Mouse (Mus musculus) heart, postnatal 14 days (tissue): ENCODE results near the gene Tusc1. TPM values are rescaled to one million over a fixed set of nuclear protein-coding genes. Genes with fewer than 3 reads are reported as not detected.

Experiments
- DNase-seq, 2 experiments: peaks; one replicate each; pipeline ENCODE4 v3.0.0; 2021 to 2022
- intact Hi-C: fragments of 180-260 bp; cut with DNase I; formaldehyde crosslinking; loops from one replicate; pipeline ENCODE4 v1.15.1; 2025
- long read RNA-seq, 2 experiments: library from polyadenylated mRNA; stranded (forward); transcript quantifications; one replicate each; pipeline ENCODE4 v2.0.0; 2021
- total RNA-seq, 2 experiments: library from RNA; stranded (reverse); gene quantifications; 2 replicates each; pipeline ENCODE4 v1.2.3; 2021

Gene Tusc1
- 1 to 10 TPM; 4.1 to 5.1 TPM for total RNA-seq
- long read RNA-seq, experiment 1, transcript Tusc1-201 (1 exons, 1,374 nt): major isoform, 11 of 11 reads
- long read RNA-seq, experiment 1, partial matches to known transcripts: 0 of 11 reads
- long read RNA-seq, experiment 1, other reads (novel, unspliced or antisense): 0 of 11 reads
- long read RNA-seq, experiment 2, transcript Tusc1-201 (1 exons, 1,374 nt): major isoform, 6 of 6 reads
- long read RNA-seq, experiment 2, partial matches to known transcripts: 0 of 6 reads
- long read RNA-seq, experiment 2, other reads (novel, unspliced or antisense): 0 of 6 reads

DNA sequence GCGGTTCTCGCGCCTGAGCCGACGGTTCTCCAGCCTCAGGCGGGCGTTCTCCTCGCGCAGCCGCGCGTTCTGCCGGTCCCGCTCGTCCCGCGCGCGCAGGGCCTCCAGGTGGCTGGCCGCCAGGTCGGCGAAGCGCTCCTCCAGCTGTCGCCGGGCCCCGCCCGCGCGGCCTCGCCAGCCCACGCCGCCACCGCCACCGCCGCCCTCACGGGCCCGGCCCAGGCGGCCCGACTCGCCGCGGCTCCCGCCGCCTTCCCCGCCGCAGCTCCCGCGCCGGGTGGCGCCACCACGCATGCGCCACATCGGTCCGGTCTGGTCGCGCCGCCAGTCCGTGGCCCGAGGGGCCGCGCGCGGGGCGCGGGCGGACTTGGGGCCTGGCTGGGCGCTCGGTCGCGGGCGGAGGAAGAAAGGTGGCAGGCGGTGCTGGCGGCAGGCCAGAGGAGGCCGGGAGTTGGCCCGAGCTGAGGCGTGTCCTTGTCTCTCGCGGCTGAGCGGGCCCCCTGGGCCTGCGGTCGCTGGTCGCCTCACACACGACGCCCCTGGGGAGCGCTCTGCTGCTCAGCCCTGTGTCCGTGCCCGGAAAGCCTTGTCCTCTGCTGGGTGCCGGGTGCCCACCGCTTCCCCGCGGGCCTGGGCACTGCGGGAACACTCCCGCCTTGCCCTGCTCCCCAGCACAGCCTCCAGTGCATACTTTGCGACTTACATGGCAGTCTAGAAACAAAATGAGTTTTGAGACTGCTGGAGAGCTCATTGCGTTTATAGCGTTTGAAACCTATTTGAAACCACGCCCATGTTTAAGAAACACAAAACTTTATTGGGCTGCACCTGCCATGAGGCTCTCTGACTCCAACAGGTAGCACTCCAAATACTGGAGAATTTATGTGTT is at the start of gene Tusc1:
TSS of gene Tusc1 (minus strand) at position 394 of the 886 bp plus-strand sequence.
- peak; percentile 86 to 88 for DNase-seq
- intact Hi-C loops: no loop called here

DNA sequence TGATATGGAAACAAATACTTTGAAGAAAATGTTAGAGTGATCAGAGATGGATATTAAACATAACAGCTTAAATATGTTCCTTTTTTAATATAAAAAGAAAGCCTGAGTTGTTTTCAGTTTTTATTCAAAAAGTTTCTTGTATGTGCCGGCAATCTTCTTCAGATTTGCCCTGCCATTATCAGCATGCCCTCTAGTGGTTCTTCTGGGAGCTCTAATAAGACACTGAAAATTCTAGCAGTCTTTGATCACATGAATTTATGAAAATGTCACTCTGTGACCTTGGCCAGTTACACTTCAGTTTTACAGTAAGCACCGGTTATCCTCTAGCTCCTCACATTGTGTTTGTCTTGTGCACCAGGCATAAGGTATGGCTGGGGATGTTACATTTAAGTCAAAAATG is 17.6 kb upstream of the Tusc1 start:
- intact Hi-C loops: no loop called here
- no peak for DNase-seq

DNA sequence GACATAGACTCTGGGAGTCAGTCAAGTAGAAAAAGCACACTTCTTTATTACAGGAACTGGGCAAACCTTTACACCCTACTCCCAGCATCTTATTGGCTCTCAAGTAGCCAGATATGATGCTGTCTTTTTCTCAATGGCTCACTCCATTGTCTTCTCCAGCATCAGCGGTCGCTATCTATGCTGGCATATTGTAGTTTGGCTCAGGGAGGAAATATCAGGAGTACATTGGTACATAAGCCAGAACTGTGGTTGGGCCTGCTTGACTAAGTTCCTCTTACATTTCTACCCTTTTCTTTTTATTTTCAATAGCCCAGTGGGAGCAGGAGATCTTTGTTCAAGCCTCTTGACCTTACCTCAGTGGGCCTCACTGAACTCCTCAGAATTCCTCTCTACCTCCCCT is 9.0 kb upstream of the Tusc1 start:
- intact Hi-C loops: no loop called here
- DNase-seq: no peak

DNA sequence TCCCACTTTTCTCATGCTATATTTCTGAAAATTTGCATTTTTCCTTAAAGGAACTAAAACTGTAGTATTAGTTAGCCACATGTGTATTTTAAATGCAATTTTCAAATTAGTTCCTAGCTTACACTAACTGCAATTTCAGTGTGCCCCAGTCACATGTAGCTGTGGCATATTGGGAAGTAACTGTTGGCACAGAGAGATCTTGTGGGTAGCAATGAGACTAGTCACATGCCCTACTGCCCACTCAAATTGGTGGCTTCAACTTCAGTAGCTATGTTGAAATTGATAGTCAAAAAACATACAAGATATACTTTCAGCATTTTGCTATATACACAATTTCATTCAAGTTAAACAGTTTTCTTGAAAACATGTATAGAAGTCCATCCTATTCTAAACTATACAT is 6.3 kb upstream of the Tusc1 start:
- intact Hi-C loops: no loop called here
- DNase-seq: no peak

DNA sequence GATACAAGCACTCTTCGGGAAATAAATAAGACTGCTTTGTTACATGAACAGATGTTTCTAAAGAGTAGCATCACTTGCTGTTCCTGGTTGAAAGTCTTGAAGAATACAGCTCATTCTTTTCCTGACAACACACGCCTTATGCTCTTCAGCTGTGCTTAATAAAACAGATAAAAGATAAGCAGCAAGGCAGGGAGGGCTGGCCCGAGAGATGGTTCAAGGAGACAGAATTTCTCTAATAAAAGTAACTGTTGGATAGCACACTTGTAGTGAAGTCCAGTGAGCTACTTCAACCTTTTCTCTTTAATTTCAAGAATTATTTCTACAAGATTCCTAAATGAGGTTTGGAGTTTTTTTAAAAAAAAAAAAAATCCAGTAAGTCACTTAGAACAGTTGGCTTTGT is 2.7 kb upstream of the Tusc1 start:
- no peak for DNase-seq
- intact Hi-C loops: no loop called here

DNA sequence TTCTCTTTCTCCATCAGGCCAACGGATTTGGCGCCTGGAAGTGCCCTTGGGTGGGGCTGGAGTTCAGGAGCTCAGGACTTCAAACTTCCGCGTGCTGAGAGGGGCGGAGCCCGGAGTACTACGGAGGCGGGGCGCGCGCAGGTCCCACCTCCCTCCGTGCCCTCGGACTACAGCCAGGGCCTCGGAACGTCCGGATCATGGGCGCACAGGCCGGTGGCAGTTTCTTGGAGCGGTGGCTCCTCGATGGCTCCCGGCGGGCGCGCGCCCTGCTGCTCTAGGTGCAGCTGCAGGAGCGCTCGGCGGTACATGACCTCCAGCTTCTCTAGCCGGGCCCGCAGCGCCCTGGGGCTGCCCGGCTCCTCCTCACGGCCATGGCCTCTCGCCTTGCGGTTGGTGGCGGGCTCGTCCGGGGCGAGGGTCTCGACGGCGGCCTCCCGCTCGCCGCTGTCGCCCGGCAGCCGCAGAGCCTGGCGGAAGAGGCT is 634 bp downstream of the Tusc1 start:
- intact Hi-C loops: no loop called here
- peak; percentile 87 to 89 for DNase-seq

DNA sequence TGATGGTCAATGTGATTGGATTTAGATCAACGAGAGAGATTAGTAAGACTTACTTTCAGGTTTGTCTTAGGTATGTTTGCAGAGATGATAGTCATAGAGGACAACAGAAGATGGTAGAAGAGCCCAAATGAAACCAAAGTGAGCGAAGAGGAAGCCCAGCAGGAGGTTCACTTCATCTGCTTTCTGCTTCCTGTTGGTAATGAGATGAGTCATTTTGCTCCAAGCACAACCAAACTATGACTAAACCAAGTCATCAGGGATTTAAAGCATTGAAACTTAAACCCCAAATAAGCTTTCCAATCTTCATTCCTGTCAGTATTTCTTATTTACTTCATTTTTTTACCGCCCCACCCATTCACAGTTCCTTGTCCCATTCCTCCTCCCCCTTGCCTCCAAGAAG is 27.8 kb downstream of the Tusc1 start:
- intact Hi-C loops: no loop called here
- no peak for DNase-seq

DNA sequence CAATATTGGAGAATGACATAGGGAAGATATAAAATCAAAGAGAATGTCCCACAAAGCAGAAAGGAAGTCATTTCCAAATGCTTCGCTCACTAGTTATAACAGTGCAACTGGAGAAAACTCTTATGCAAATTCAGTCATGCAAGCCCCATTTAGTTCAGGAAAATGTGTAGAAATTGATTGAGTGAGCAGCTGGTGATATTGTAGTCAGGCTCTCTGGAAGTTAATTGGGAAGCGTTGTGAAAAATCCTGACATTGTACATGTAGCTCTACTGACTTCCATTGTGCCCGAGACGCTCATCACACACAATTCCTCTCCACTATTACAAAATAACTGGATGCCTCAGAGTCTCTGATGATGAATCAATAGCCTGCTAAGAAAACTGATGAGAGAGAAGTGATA is 49.2 kb downstream of the Tusc1 start:
- intact Hi-C loops: no loop called here
- DNase-seq: no peak
